13 mouse cellular contexts compared by ENCODE assay signal in the genomic region with DNA sequence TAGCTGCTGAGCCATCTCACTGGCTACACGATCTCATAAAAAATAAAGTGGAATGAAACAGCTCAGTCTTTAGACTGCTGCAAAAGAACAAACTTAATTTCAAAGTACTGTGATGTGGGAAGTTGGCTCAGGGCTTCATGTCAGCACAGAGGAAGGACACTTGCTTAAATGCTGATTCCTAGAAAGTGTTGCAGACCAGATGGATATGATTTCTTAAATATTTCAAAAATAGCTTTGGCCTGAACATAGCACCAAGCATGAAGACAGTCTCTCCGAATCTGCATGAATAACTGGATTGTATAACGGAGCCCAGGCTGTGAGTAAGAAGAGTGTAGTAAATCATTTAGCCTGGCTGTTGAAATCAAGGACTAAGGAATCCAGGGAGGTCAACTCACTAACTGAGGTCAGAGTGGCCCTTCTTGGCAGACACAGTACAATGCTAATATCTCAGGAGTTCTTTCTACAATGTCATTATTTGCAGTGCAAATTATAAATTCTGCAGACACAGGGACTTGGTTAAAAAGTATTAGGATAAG.
A peak's percentile ranks its signal among the peaks of the same experiment; 100 is the strongest.
DNase-seq lines count a peak whose midpoint lies in the region; ATAC-seq and TF ChIP-seq lines count a peak whose summit lies in the region.
"Had no signal": no experiment of that assay in that cellular context is flagged by ENCODE, and none has a peak within 500 bp of the region (broad histone marks: within the 10 kb centered on the region; RNA-seq: fewer than 3 reads in every experiment).

No protein-coding gene starts in this region.

- no peak overlapping the region for H3K9ac ChIP-seq in lung, embryonic 15.5 days
- H3K9ac ChIP-seq in limb, embryonic 14.5 days (ENCODE audit: low read depth, low read length, severe bottlenecking): no peak overlapping the region
- H3K9ac ChIP-seq: embryonic facial prominence, embryonic 15.5 days; hindbrain, embryonic 13.5 days; limb, embryonic 15.5 days had no signal

- H3K4me3 ChIP-seq in lung, embryonic 15.5 days: no peak overlapping the region
- H3K4me3 ChIP-seq in limb, embryonic 14.5 days (replicated peaks; ENCODE audit: low read length): no peak overlapping the region
- H3K4me3 ChIP-seq: embryonic facial prominence, embryonic 15.5 days; hindbrain, embryonic 13.5 days; limb, embryonic 15.5 days had no signal

- no peak overlapping the region for H3K4me2 ChIP-seq in lung, embryonic 15.5 days
- no peak overlapping the region for H3K4me2 ChIP-seq in limb, embryonic 14.5 days (replicated peaks; ENCODE audit: low read depth, low read length, severe bottlenecking)
- H3K4me2 ChIP-seq: embryonic facial prominence, embryonic 15.5 days; heart, embryonic 11.5 days; hindbrain, embryonic 13.5 days; limb, embryonic 15.5 days had no signal

- no peak overlapping the region for H3K27ac ChIP-seq in lung, embryonic 15.5 days
- H3K27ac ChIP-seq in limb, embryonic 14.5 days (replicated peaks; ENCODE audit: low read depth, low read length): no peak overlapping the region
- H3K27ac ChIP-seq: embryonic facial prominence, embryonic 15.5 days; hindbrain, embryonic 13.5 days; limb, embryonic 15.5 days had no signal

- no peaks in the 10 kb centered on the region for H3K9me3 ChIP-seq in lung, embryonic 15.5 days
- H3K9me3 ChIP-seq in limb, embryonic 14.5 days (ENCODE audit: control insufficient read depth, low read length): no peaks in the 10 kb centered on the region
- H3K9me3 ChIP-seq: embryonic facial prominence, embryonic 15.5 days; hindbrain, embryonic 13.5 days; limb, embryonic 15.5 days had no signal

- WGBS in lung, embryonic 15.5 days: 27% methylated on average over 3 of the region's 3 CpGs
- WGBS in limb, embryonic 14.5 days: 57% methylated on average over 3 of the region's 3 CpGs

- ATAC-seq in lung, embryonic 15.5 days (ENCODE audit: borderline replicate concordance, extremely low read depth, low FRiP score, low TSS enrichment): peak; percentile 65; the same call in 1 of the 2 replicates
- no peak for ATAC-seq in limb, embryonic 14.5 days (ENCODE audit: low FRiP score, low read depth)
- ATAC-seq: forebrain, embryonic 16.5 days had no signal

- no peaks in the 10 kb centered on the region for H3K4me1 ChIP-seq in lung, embryonic 15.5 days
- H3K4me1 ChIP-seq in limb, embryonic 14.5 days (ENCODE audit: control insufficient read depth, insufficient read depth, low read length): no peaks in the 10 kb centered on the region
- H3K4me1 ChIP-seq: embryonic facial prominence, embryonic 15.5 days; hindbrain, embryonic 13.5 days; limb, embryonic 15.5 days had no signal

- no peaks in the 10 kb centered on the region for H3K27me3 ChIP-seq in lung, embryonic 15.5 days
- no peaks in the 10 kb centered on the region for H3K27me3 ChIP-seq in limb, embryonic 14.5 days (ENCODE audit: control insufficient read depth, insufficient read depth, low read length)
- H3K27me3 ChIP-seq: embryonic facial prominence, embryonic 15.5 days; hindbrain, embryonic 13.5 days; limb, embryonic 15.5 days had no signal

- TF ChIP-seq POLR2A in limb, embryonic 14.5 days (IDR thresholded peaks at IDR 0.05; ENCODE audit: borderline replicate concordance, extremely low read depth, insufficient read depth, insufficient read length): no peak

- no peaks in the 10 kb centered on the region for H3K36me3 ChIP-seq in lung, embryonic 15.5 days
- no peaks in the 10 kb centered on the region for H3K36me3 ChIP-seq in limb, embryonic 14.5 days (ENCODE audit: control insufficient read depth, insufficient read depth, low read length)
- H3K36me3 ChIP-seq: embryonic facial prominence, embryonic 15.5 days; hindbrain, embryonic 13.5 days; limb, embryonic 15.5 days had no signal

- DNase-seq in adrenal gland, adult (ENCODE audit: inconsistent age in 2 of 2, low spot score in 1 of 2): peak; percentile 26 to 80
- DNase-seq in adrenal gland, adult 18-20 months (ENCODE audit: low spot score in 2 of 2): no peak
- no peak for DNase-seq in lung, postnatal 36 days
- DNase-seq in kidney, adult 8-10 months: peak; percentile 53 to 81
- DNase-seq in limb, embryonic 14.5 days (ENCODE audit: low spot score): peak; percentile 4
- DNase-seq in urinary bladder, postnatal 25 days (ENCODE audit: low spot score): no peak
- no peak for DNase-seq in heart, adult 18-20 months

Comparison
In these comparisons a context has a peak if more than half of its experiments do, and no peak if none do; other contexts are left out.
1. DNase-seq: peak in adrenal gland, adult (2 of 2), kidney, adult 8-10 months (2 of 2) and limb, embryonic 14.5 days (single experiment); none in adrenal gland, adult 18-20 months (0 of 2), lung, postnatal 36 days (single experiment), urinary bladder, postnatal 25 days (single experiment) and heart, adult 18-20 months (0 of 2).